Mouse (Mus musculus): ENCODE measurements at regions not wholly inside any gene's neighbourhood (a gene's known extent, or its start where the extent isn't known, plus 50 kb on each side); places are given as distances from the start of the nearest gene placed in this dataset.

- TF ChIP-seq E2F4 (IDR thresholded peaks at IDR 0.05; ENCODE audit: borderline replicate concordance, low read depth, low read length) = no peak
- TF ChIP-seq MAX (IDR thresholded peaks at IDR 0.05; ENCODE audit: low read length) = no peak
- TF ChIP-seq SMC3 (IDR thresholded peaks at IDR 0.05; ENCODE audit: low read depth, low read length) = no peak
- TF ChIP-seq USF2 (IDR thresholded peaks at IDR 0.05; ENCODE audit: borderline replicate concordance in 1 of 2, insufficient read depth in 1 of 2, low read depth in 1 of 2, low read length in 2 of 2) = no peak
- TF ChIP-seq JUND (IDR thresholded peaks at IDR 0.05; ENCODE audit: low read depth, low read length) = no peak
- TF ChIP-seq RAD21 (IDR thresholded peaks at IDR 0.05; ENCODE audit: low read depth, low read length) = no peak
- no peak for TF ChIP-seq ZMIZ1 (IDR thresholded peaks at IDR 0.05; ENCODE audit: low read depth, low read length)
- TF ChIP-seq GATA1 (IDR thresholded peaks at IDR 0.05; ENCODE audit: low read depth, low read length) = no peak
- no peak for TF ChIP-seq POLR2AphosphoS2 (IDR thresholded peaks at IDR 0.05; ENCODE audit: low read length)
- TF ChIP-seq POLR2A (IDR thresholded peaks at IDR 0.05; ENCODE audit: control insufficient read depth in 1 of 2, insufficient read depth in 1 of 2, low read depth in 1 of 2, low read length in 2 of 2, poor library complexity in 1 of 2) = no peak
- TF ChIP-seq TAL1 (IDR thresholded peaks at IDR 0.05; ENCODE audit: low read length) = no peak
- no peaks in the 10 kb centered on the region for H3K4me1 ChIP-seq (ENCODE audit: control insufficient read depth in 1 of 2, insufficient read depth in 2 of 2, low read length in 2 of 2)
- H3K36me3 ChIP-seq (ENCODE audit: control insufficient read depth in 1 of 2, insufficient read depth in 2 of 2, low read length in 2 of 2) = no peaks in the 10 kb centered on the region
- no peak for DNase-seq (ENCODE audit: low read depth, low spot score)
- H3K9me3 ChIP-seq (replicated peaks; ENCODE audit: insufficient read depth, low read length) = no peaks in the 10 kb centered on the region
- no peaks in the 10 kb centered on the region for H3K27me3 ChIP-seq (ENCODE audit: control insufficient read depth in 1 of 2, insufficient read depth in 2 of 2, low read length in 2 of 2)
- no peak overlapping the region for H3K9ac ChIP-seq (ENCODE audit: control insufficient read depth, low read depth, low read length, poor library complexity, severe bottlenecking)
- no peak overlapping the region for H3K27ac ChIP-seq (ENCODE audit: control insufficient read depth, low read depth, low read length)
- no peak overlapping the region for H3K4me3 ChIP-seq (ENCODE audit: control insufficient read depth in 1 of 2, insufficient read depth in 1 of 2, low read depth in 2 of 2, low read length in 2 of 2)
- no peaks in the 10 kb centered on the region for H3K79me2 ChIP-seq (ENCODE audit: control insufficient read depth, insufficient read depth, low read length, poor library complexity)
These were observed 222.6 kb upstream of the Btg1 start for GRCm38 (mm10) chr10:96394210-96394609.

GRCm38 (mm10) chr10:96395017-96395416, 221.8 kb upstream of the Btg1 start:
- H3K9ac ChIP-seq (ENCODE audit: control insufficient read depth, low read depth, low read length, poor library complexity, severe bottlenecking) = no peak overlapping the region
- H3K36me3 ChIP-seq (ENCODE audit: control insufficient read depth in 1 of 2, insufficient read depth in 2 of 2, low read length in 2 of 2) = no peaks in the 10 kb centered on the region
- no peak overlapping the region for H3K4me3 ChIP-seq (ENCODE audit: control insufficient read depth in 1 of 2, insufficient read depth in 1 of 2, low read depth in 2 of 2, low read length in 2 of 2)
- no peaks in the 10 kb centered on the region for H3K9me3 ChIP-seq (replicated peaks; ENCODE audit: insufficient read depth, low read length)
- TF ChIP-seq ZMIZ1 (IDR thresholded peaks at IDR 0.05; ENCODE audit: low read depth, low read length) = no peak
- TF ChIP-seq TAL1 (IDR thresholded peaks at IDR 0.05; ENCODE audit: low read length) = no peak
- TF ChIP-seq MYC (IDR thresholded peaks at IDR 0.05; ENCODE audit: low read depth, low read length) = no peak
- no peak for TF ChIP-seq JUND (IDR thresholded peaks at IDR 0.05; ENCODE audit: low read depth, low read length)
- no peak for TF ChIP-seq CHD1 (IDR thresholded peaks at IDR 0.05; ENCODE audit: low read depth, low read length)
- TF ChIP-seq TBP (IDR thresholded peaks at IDR 0.05; ENCODE audit: low read depth, low read length) = no peak
- no peak for TF ChIP-seq GATA1 (IDR thresholded peaks at IDR 0.05; ENCODE audit: low read depth, low read length)
- no peak for TF ChIP-seq ZC3H11A (IDR thresholded peaks at IDR 0.05; ENCODE audit: low read depth, low read length)
- TF ChIP-seq POLR2A (IDR thresholded peaks at IDR 0.05; ENCODE audit: control insufficient read depth in 1 of 2, insufficient read depth in 1 of 2, low read depth in 1 of 2, low read length in 2 of 2, poor library complexity in 1 of 2) = no peak
- no peak for TF ChIP-seq SMC3 (IDR thresholded peaks at IDR 0.05; ENCODE audit: low read depth, low read length)
- no peak for TF ChIP-seq BHLHE40 (IDR thresholded peaks at IDR 0.05; ENCODE audit: borderline replicate concordance, low read depth, low read length)
- TF ChIP-seq MEF2A (IDR thresholded peaks at IDR 0.05; ENCODE audit: extremely low read depth, insufficient replicate concordance, low read depth, low read length, poor library complexity, severe bottlenecking) = no peak
- no peak for TF ChIP-seq MXI1 (IDR thresholded peaks at IDR 0.05; ENCODE audit: low read depth, low read length)
- no peaks in the 10 kb centered on the region for H3K79me2 ChIP-seq (ENCODE audit: control insufficient read depth, insufficient read depth, low read length, poor library complexity)
- H3K27ac ChIP-seq (ENCODE audit: control insufficient read depth, low read depth, low read length) = no peak overlapping the region
- H3K27me3 ChIP-seq (ENCODE audit: control insufficient read depth in 1 of 2, insufficient read depth in 2 of 2, low read length in 2 of 2) = no peaks in the 10 kb centered on the region
- H3K4me1 ChIP-seq (ENCODE audit: control insufficient read depth in 1 of 2, insufficient read depth in 2 of 2, low read length in 2 of 2) = no peaks in the 10 kb centered on the region
- no peak for DNase-seq (ENCODE audit: low read depth, low spot score)
